Mouse (Mus musculus) inflammation-experienced regulatory T-cells, adult 16 weeks (primary cell): ENCODE measurements around the gene Gsn. TPM values are rescaled to one million over a fixed set of nuclear protein-coding genes. Genes with fewer than 3 reads are reported as not detected.

ENCODE experiments used
- polyA plus RNA-seq: library from polyadenylated mRNA; unstranded; fragments of 100-300 nt; shearing (Covaris generic); gene quantifications from one replicate; pipeline ENCODE4 v1.2.1, GENCODE M21; 2017

Gene Gsn
- 32.0 TPM for polyA plus RNA-seq

DNA sequence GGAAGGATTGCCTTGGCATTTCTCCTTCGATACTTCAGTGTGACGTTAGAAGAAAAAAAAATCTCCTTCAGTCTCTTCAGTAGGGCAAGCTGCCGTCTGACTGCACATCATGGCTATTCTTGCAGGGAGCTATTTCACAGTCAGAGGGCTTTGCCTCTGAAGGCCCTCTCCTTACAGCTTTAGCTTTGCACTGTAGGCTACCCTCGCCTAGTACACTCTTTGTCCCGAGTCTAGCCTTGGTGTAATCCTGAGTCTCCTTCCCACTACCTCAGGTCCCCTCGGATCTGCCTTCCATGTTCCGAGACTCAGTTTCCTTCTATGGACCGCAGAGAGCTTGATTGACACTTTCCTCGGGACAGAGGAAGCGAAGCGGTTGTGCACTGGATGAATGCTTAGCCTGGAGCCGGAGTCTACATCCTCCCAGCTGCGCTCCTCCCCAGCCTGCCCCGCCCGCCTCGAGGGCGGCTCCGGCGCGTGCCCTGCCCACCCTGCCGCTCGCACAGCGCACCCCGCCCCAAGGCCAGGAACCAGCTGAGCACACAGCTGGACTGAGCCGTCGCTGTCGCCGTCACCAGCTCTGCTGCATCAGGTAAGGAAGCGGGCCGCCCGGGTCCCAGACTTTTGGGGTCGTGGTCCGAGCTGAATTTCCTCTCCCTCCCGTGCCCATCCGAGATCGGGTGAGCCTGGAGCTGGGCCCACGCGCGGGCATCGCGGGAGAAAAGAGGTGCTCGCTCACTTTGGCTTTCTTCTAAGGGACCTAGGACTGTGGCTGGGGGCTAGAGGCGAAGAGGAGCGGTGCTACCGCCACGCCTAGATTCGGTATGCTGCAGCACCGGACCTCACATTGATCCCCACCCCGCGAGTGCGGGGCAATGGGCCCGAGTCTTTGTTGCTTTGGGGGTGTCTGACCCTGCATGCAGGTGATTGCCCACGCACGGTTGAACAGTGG is at the start of gene Gsn:
Gsn (plus strand) TSS at position 496 of the 949 bp plus-strand sequence.

GRCm38 (mm10) chr2:35336388-35337280 is 80.5 kb downstream of the Gsn start, which contains the start of gene Stom:
Gene Stom, minus strand, starts transcription at chr2:35336976.

Other genes starting within 250 kb of the Gsn start
- gene Hc, start 194.9 kb upstream of the Gsn start, polyA plus RNA-seq, result 0.45 TPM
- 2.0 TPM for gene AI182371, start 154.8 kb upstream of the Gsn start, polyA plus RNA-seq
- 134 TPM for gene Cntrl, start 146.9 kb upstream of the Gsn start, polyA plus RNA-seq
- 190 TPM for gene Rab14, start 55.3 kb upstream of the Gsn start, polyA plus RNA-seq
- gene Stom, start 80.6 kb downstream of the Gsn start, polyA plus RNA-seq, result 5.6 TPM
- gene 4930568D16Rik, start 111.3 kb downstream of the Gsn start, polyA plus RNA-seq, result not detected
- not detected for gene 4930402F06Rik, start 140.8 kb downstream of the Gsn start, polyA plus RNA-seq
- gene Ggta1, start 206.9 kb downstream of the Gsn start, polyA plus RNA-seq, result 24.2 TPM